Mouse (Mus musculus) myocyte (in vitro differentiated cells): ENCODE measurements around the gene Smok3c.

Experiments
- CEBPB ChIP-seq: IDR thresholded peaks from 2 replicates; pipeline ENCODE4 v1.6.1; 2011; ENCODE audit warnings: mild to moderate bottlenecking, moderate library complexity; ENCODE audit not compliant: poor library complexity, insufficient read depth, severe bottlenecking
- E2F4 ChIP-seq: IDR thresholded peaks from one replicate; pipeline ENCODE4 v1.6.1; 2011; ENCODE audit warnings: mild to moderate bottlenecking, control low read depth, moderate library complexity; ENCODE audit not compliant: insufficient read depth
- MAX ChIP-seq: IDR thresholded peaks from one replicate; pipeline ENCODE4 v1.6.1; 2011; ENCODE audit warnings: low read depth, mild to moderate bottlenecking, control low read depth
- MYOD1 ChIP-seq, 3 experiments: IDR thresholded peaks; one replicate each; pipeline ENCODE4 v1.6.1; 2011; ENCODE audit warnings: control low read depth in 2 of 3, low read depth in 2 of 3, mild to moderate bottlenecking in 2 of 3, moderate library complexity in 1 of 3; ENCODE audit not compliant: insufficient read length in 2 of 3, control insufficient read depth in 1 of 3
- POLR2A ChIP-seq: IDR thresholded peaks from one replicate; pipeline ENCODE4 v1.6.1; 2011; ENCODE audit warnings: low read depth, mild to moderate bottlenecking, control low read depth, moderate library complexity; ENCODE audit not compliant: insufficient read length
- POLR2AphosphoS2 ChIP-seq: IDR thresholded peaks from one replicate; pipeline ENCODE4 v1.6.1; 2011; ENCODE audit warnings: low read depth, control low read depth; ENCODE audit not compliant: insufficient read length
- REST ChIP-seq: IDR thresholded peaks from one replicate; pipeline ENCODE4 v1.6.1; 2011; ENCODE audit warnings: mild to moderate bottlenecking, control low read depth, moderate library complexity; ENCODE audit not compliant: insufficient read depth, insufficient read length
- SRF ChIP-seq: IDR thresholded peaks from one replicate; pipeline ENCODE4 v1.6.1; 2011; ENCODE audit warnings: low read depth; ENCODE audit not compliant: control insufficient read depth, insufficient read length
- TCF12 ChIP-seq: IDR thresholded peaks from one replicate; pipeline ENCODE4 v1.6.1; 2011; ENCODE audit warnings: mild to moderate bottlenecking, control low read depth; ENCODE audit not compliant: poor library complexity, insufficient read depth, severe bottlenecking
- TCF3 ChIP-seq: IDR thresholded peaks from one replicate; pipeline ENCODE4 v1.6.1; 2011; ENCODE audit warnings: low read depth, control low read depth; ENCODE audit not compliant: insufficient read length
- USF1 ChIP-seq: IDR thresholded peaks from one replicate; pipeline ENCODE4 v1.6.1; 2011; ENCODE audit warnings: low read depth, mild to moderate bottlenecking, control low read depth, moderate library complexity

DNA sequence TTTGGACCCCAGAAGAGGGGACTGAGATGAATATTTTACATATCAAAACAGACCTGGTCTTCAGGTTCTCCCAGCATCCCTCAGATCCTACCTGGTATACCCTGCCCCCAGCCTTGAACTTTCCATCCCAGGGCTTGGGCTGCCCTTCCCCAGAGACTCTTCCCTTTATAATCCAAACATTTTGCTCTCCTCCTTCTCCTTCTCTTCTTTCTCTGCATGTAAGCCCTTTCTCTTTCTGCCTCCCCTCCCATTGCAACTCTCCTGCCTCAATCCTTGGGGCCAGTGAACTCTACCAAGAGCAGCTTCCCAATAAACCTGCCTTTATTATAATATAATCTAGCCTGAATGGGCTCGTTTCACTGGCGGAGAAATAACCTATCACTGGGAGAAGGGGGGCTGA is 30.9 kb downstream of the Smok3c start:
- no peak for TF ChIP-seq POLR2A
- TF ChIP-seq POLR2AphosphoS2: no peak
- no peak for TF ChIP-seq CEBPB
- no peak for TF ChIP-seq E2F4
- no peak for TF ChIP-seq TCF12
- no peak for TF ChIP-seq TCF3
- TF ChIP-seq MAX: no peak
- no peak for TF ChIP-seq USF1
- TF ChIP-seq REST: no peak
- TF ChIP-seq MYOD1 (IDR thresholded peaks at IDR 0.05; ENCODE audit: control insufficient read depth in 1 of 3, insufficient read length in 2 of 3, low read depth in 2 of 3): no peak
- TF ChIP-seq SRF: no peak
